ENCODE assay signal across 31 mouse cellular contexts in the genomic region with DNA sequence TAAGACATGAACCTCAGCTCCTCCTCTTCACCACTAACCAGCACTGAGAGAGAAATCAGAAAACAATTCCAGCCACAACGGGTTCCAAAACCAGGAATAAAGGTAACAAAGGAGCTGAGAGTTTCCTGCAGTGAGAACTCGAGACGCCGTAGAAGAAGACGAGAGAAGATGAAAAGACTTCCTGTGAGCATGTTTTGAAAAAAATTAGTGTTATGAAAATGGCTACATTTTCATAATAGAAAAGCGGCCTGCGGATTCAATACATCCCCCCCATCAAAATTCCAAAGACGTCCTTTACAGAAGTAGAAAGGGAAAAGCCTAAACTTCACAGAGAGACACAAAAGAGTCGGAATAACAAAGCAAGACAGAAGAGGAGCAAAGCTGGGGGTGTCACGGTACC.
"Had no signal": no experiment of that assay in that cellular context is flagged by ENCODE, and none has a peak within 500 bp of the region (broad histone marks: within the 10 kb centered on the region; RNA-seq: fewer than 3 reads in every experiment).

No protein-coding gene starts in this region.

- H3K4me2 ChIP-seq: limb, embryonic 12.5 days; limb, embryonic 13.5 days; limb, embryonic 15.5 days; liver, embryonic 11.5 days; liver, embryonic 12.5 days; liver, embryonic 13.5 days; liver, embryonic 15.5 days; lung, embryonic 14.5 days; lung, embryonic 15.5 days; midbrain, embryonic 11.5 days; midbrain, embryonic 12.5 days; midbrain, embryonic 13.5 days; midbrain, embryonic 15.5 days had no signal

- H3K36me3 ChIP-seq: limb, embryonic 10.5 days; limb, embryonic 12.5 days; limb, embryonic 13.5 days; limb, embryonic 15.5 days; liver, embryonic 12.5 days; liver, embryonic 13.5 days; liver, embryonic 15.5 days; lung, embryonic 15.5 days; midbrain, embryonic 10.5 days; midbrain, embryonic 12.5 days; midbrain, embryonic 13.5 days; midbrain, embryonic 15.5 days had no signal

- H3K27ac ChIP-seq: limb, embryonic 10.5 days; limb, embryonic 12.5 days; limb, embryonic 13.5 days; limb, embryonic 15.5 days; liver, embryonic 12.5 days; liver, embryonic 13.5 days; liver, embryonic 14.5 days; liver, embryonic 15.5 days; lung, embryonic 15.5 days; macrophage; midbrain, embryonic 10.5 days; midbrain, embryonic 12.5 days; midbrain, embryonic 13.5 days; midbrain, embryonic 15.5 days had no signal

- H3K9me3 ChIP-seq: limb, embryonic 10.5 days; limb, embryonic 12.5 days; limb, embryonic 13.5 days; limb, embryonic 15.5 days; liver, embryonic 12.5 days; liver, embryonic 15.5 days; lung, embryonic 15.5 days; midbrain, embryonic 10.5 days; midbrain, embryonic 12.5 days; midbrain, embryonic 13.5 days; midbrain, embryonic 15.5 days had no signal

- H3K4me3 ChIP-seq: limb, embryonic 10.5 days; limb, embryonic 12.5 days; limb, embryonic 13.5 days; limb, embryonic 15.5 days; liver, embryonic 12.5 days; liver, embryonic 13.5 days; liver, embryonic 15.5 days; lung, embryonic 15.5 days; midbrain, embryonic 10.5 days; midbrain, embryonic 12.5 days; midbrain, embryonic 13.5 days; midbrain, embryonic 15.5 days; myocyte had no signal

- ATAC-seq: liver, embryonic 12.5 days; liver, postnatal 0 days; lung, postnatal 0 days; midbrain, embryonic 13.5 days; midbrain, embryonic 15.5 days; midbrain, embryonic 16.5 days had no signal

- DNase-seq: left cerebral cortex, postnatal 4 days; liver; liver, embryonic 13.5 days; liver, postnatal 0 days; lung, adult 18-20 months; lung, adult 2 months; lung, embryonic 14.5 days; lung, postnatal 10 days; lung, postnatal 14 days; lung, postnatal 36 days; lung, postnatal 4 days; midbrain, embryonic 14.5 days had no signal

- H3K4me1 ChIP-seq: limb, embryonic 13.5 days; limb, embryonic 15.5 days; liver, embryonic 12.5 days; liver, embryonic 13.5 days; liver, embryonic 15.5 days; lung, embryonic 15.5 days; megakaryocyte, embryonic 14.5 days; midbrain, embryonic 12.5 days; midbrain, embryonic 13.5 days; midbrain, embryonic 15.5 days had no signal

- H3K27me3 ChIP-seq: limb, embryonic 12.5 days; limb, embryonic 13.5 days; limb, embryonic 15.5 days; liver, embryonic 12.5 days; liver, embryonic 13.5 days; liver, embryonic 15.5 days; lung, embryonic 15.5 days; megakaryocyte, embryonic 14.5 days; midbrain, embryonic 13.5 days; midbrain, embryonic 15.5 days had no signal

- H3K9ac ChIP-seq: limb, embryonic 12.5 days; limb, embryonic 13.5 days; limb, embryonic 15.5 days; liver, embryonic 12.5 days; liver, embryonic 13.5 days; liver, embryonic 14.5 days; liver, embryonic 15.5 days; liver, postnatal 0 days; lung, embryonic 14.5 days; lung, embryonic 15.5 days; midbrain, embryonic 12.5 days; midbrain, embryonic 13.5 days; midbrain, embryonic 15.5 days had no signal
